Mouse (Mus musculus): ENCODE results near the gene Relt. TPM values are rescaled to one million over a fixed set of nuclear protein-coding genes. Genes with fewer than 3 reads are reported as not detected.

Relt gene
- total and polyA plus RNA-seq, 3 experiments, result 24.5 to 31.1 (median 29.9) TPM

GRCm38 (mm10) chr7:100876293-100876692, 13.0 kb upstream of the Relt start:
- Histone ChIP-seq H3K9me3 (replicated peaks; ENCODE audit: low read length) (no peaks in the 10 kb centered on the region), H3K4me2 (ENCODE audit: insufficient read depth, low read depth, poor library complexity, severe bottlenecking) (no peak overlapping the region), H3K36me3 (replicated peaks in 1 of 2; ENCODE audit: control insufficient read depth in 1 of 2, insufficient read depth in 1 of 2, low read length in 1 of 2) (peaks cover 27 to 80% of the 10 kb centered on the region in 2 experiments), H3K4me1 (ENCODE audit: control insufficient read depth in 1 of 2, insufficient read depth in 2 of 2) (peaks cover 14 to 53% of the 10 kb centered on the region in 2 experiments), H3K9ac (ENCODE audit: insufficient read depth, low read depth) (no peak overlapping the region), H3K79me2 (replicated peaks; ENCODE audit: control insufficient read depth, extremely low read depth, insufficient read depth, poor library complexity, severe bottlenecking) (no peaks in the 10 kb centered on the region), H3K4me3 (replicated peaks in 1 of 3; ENCODE audit: low read depth in 2 of 3, low read length in 2 of 3, poor library complexity in 1 of 3) (no peak overlapping the region), H3K27me3 (replicated peaks) (no peaks in the 10 kb centered on the region), H3K27ac (ENCODE audit: insufficient read depth, low read depth) (no peak overlapping the region)
- in situ Hi-C loops (cut with MboI; ENCODE audit: low pct_ligation_motif_present, low pct_unique_long_range_greater_than_20kb, low sequenced_read_pairs) (no loop called here), dilution Hi-C loops (cut with MboI; ENCODE audit: extremely low pct_ligation_motif_present, extremely low pct_unique_long_range_greater_than_20kb, low sequenced_read_pairs) (no loop called here)
- TF ChIP-seq POLR2A (IDR thresholded peaks at IDR 0.05; ENCODE audit: low read depth, low read length), result no peak
- TF ChIP-seq CTCF (conservative IDR thresholded peaks at IDR 0.05 in 1 of 2, IDR thresholded peaks at IDR 0.05 in 1 of 2; ENCODE audit: low read depth in 2 of 2, low read length in 2 of 2), result no peak
- TF ChIP-seq USF2 (conservative IDR thresholded peaks at IDR 0.05; ENCODE audit: low read depth, low read length), result no peak
- no peak for TF ChIP-seq JUND (conservative IDR thresholded peaks at IDR 0.05; ENCODE audit: low read depth, low read length)
- no peak for TF ChIP-seq KAT2A (IDR thresholded peaks at IDR 0.05; ENCODE audit: insufficient replicate concordance, low read length)
- no peak for TF ChIP-seq JUN (IDR thresholded peaks at IDR 0.05; ENCODE audit: insufficient read depth, low read depth, low read length)
- no peak for TF ChIP-seq ZC3H11A (IDR thresholded peaks at IDR 0.05; ENCODE audit: low read depth, low read length)
- TF ChIP-seq CHD2 (IDR thresholded peaks at IDR 0.05; ENCODE audit: low read length), result no peak
- no peak for TF ChIP-seq ZMIZ1 (IDR thresholded peaks at IDR 0.05; ENCODE audit: low read depth, low read length)
- TF ChIP-seq GABPA (IDR thresholded peaks at IDR 0.05; ENCODE audit: insufficient replicate concordance, low read depth, low read length), result no peak
- no peak for TF ChIP-seq MYC (IDR thresholded peaks at IDR 0.05; ENCODE audit: low read depth, low read length)
- TF ChIP-seq TBP (conservative IDR thresholded peaks at IDR 0.05; ENCODE audit: low read depth, low read length), result no peak
- TF ChIP-seq NELFE (IDR thresholded peaks at IDR 0.05; ENCODE audit: low read depth, low read length), result no peak
- TF ChIP-seq EP300 (IDR thresholded peaks at IDR 0.05; ENCODE audit: low read length), result no peak
- TF ChIP-seq MAZ (IDR thresholded peaks at IDR 0.05; ENCODE audit: low read depth, low read length), result no peak
- TF ChIP-seq MEF2A (IDR thresholded peaks at IDR 0.05; ENCODE audit: borderline replicate concordance, low read depth, low read length), result no peak
- TF ChIP-seq ELF1 (IDR thresholded peaks at IDR 0.05; ENCODE audit: low read depth, low read length), result no peak
- TF ChIP-seq ZKSCAN1 (IDR thresholded peaks at IDR 0.05; ENCODE audit: borderline replicate concordance, low read depth, low read length), result no peak
- no peak for TF ChIP-seq RAD21 (IDR thresholded peaks at IDR 0.05; ENCODE audit: low read depth, low read length)
- DNase-seq (ENCODE audit: extremely low read depth), result no peak

- Histone ChIP-seq H3K27me3 (replicated peaks) (no peaks in the 10 kb centered on the region), H3K79me2 (replicated peaks; ENCODE audit: control insufficient read depth, extremely low read depth, insufficient read depth, poor library complexity, severe bottlenecking) (no peaks in the 10 kb centered on the region), H3K4me1 (ENCODE audit: control insufficient read depth in 1 of 2, insufficient read depth in 2 of 2) (peaks cover 11 to 53% of the 10 kb centered on the region in 2 experiments), H3K36me3 (replicated peaks in 1 of 2; ENCODE audit: control insufficient read depth in 1 of 2, insufficient read depth in 1 of 2, low read length in 1 of 2) (peaks cover 27 to 76% of the 10 kb centered on the region in 2 experiments), H3K9ac (ENCODE audit: insufficient read depth, low read depth) (no peak overlapping the region), H3K9me3 (replicated peaks; ENCODE audit: low read length) (no peaks in the 10 kb centered on the region), H3K27ac (ENCODE audit: insufficient read depth, low read depth) (no peak overlapping the region), H3K4me3 (replicated peaks in 1 of 3; ENCODE audit: low read depth in 2 of 3, low read length in 2 of 3, poor library complexity in 1 of 3) (no peak overlapping the region), H3K4me2 (ENCODE audit: insufficient read depth, low read depth, poor library complexity, severe bottlenecking) (no peak overlapping the region)
- no peak for TF ChIP-seq E2F4 (IDR thresholded peaks at IDR 0.05; ENCODE audit: insufficient replicate concordance, low read depth, low read length)
- no peak for TF ChIP-seq KAT2A (IDR thresholded peaks at IDR 0.05; ENCODE audit: insufficient replicate concordance, low read length)
- no peak for TF ChIP-seq MAFK (IDR thresholded peaks at IDR 0.05; ENCODE audit: insufficient replicate concordance, low read length)
- TF ChIP-seq ZKSCAN1 (IDR thresholded peaks at IDR 0.05; ENCODE audit: borderline replicate concordance, low read depth, low read length), result no peak
- TF ChIP-seq USF2 (conservative IDR thresholded peaks at IDR 0.05; ENCODE audit: low read depth, low read length), result no peak
- no peak for TF ChIP-seq IRF4 (IDR thresholded peaks at IDR 0.05; ENCODE audit: low read depth, low read length)
- no peak for TF ChIP-seq TBP (conservative IDR thresholded peaks at IDR 0.05; ENCODE audit: low read depth, low read length)
- TF ChIP-seq USF1 (IDR thresholded peaks at IDR 0.05; ENCODE audit: low read depth, low read length), result no peak
- no peak for TF ChIP-seq NRF1 (IDR thresholded peaks at IDR 0.05; ENCODE audit: low read depth, low read length)
- TF ChIP-seq MXI1 (IDR thresholded peaks at IDR 0.05; ENCODE audit: low read depth, low read length), result no peak
- TF ChIP-seq ZMIZ1 (IDR thresholded peaks at IDR 0.05; ENCODE audit: low read depth, low read length), result no peak
- TF ChIP-seq UBTF (IDR thresholded peaks at IDR 0.05; ENCODE audit: low read depth, low read length), result no peak
- no peak for TF ChIP-seq CTCF (conservative IDR thresholded peaks at IDR 0.05 in 1 of 2, IDR thresholded peaks at IDR 0.05 in 1 of 2; ENCODE audit: low read depth in 2 of 2, low read length in 2 of 2)
- TF ChIP-seq JUND (conservative IDR thresholded peaks at IDR 0.05; ENCODE audit: low read depth, low read length), result no peak
- TF ChIP-seq CHD2 (IDR thresholded peaks at IDR 0.05; ENCODE audit: low read length), result no peak
- no peak for TF ChIP-seq SMC3 (IDR thresholded peaks at IDR 0.05; ENCODE audit: low read depth, low read length)
- dilution Hi-C loops (cut with MboI; ENCODE audit: extremely low pct_ligation_motif_present, extremely low pct_unique_long_range_greater_than_20kb, low sequenced_read_pairs) (no loop called here), in situ Hi-C loops (cut with MboI; ENCODE audit: low pct_ligation_motif_present, low pct_unique_long_range_greater_than_20kb, low sequenced_read_pairs) (no loop called here)
- no peak for DNase-seq (ENCODE audit: extremely low read depth)
These were observed 12.6 kb upstream of the Relt start for GRCm38 (mm10) chr7:100875822-100876221.

Measured in CH12.LX (cell line).